Mouse (Mus musculus): ENCODE data around the gene Shbg. TPM values are rescaled to one million over a fixed set of nuclear protein-coding genes. Genes with fewer than 3 reads are reported as not detected.

Gene Shbg
- polyA plus RNA-seq, 1 experiment from 2014 or later: not detected

- peak overlapping the region; percentile 34; the same call in 1 of the 2 replicates for H3K27ac ChIP-seq (ENCODE audit: low read depth, low read length)
- H3K4me1 ChIP-seq (ENCODE audit: control insufficient read depth, insufficient read depth, low read length): peaks cover 10% of the 10 kb centered on the region; the same call in 1 of the 2 replicates
- H3K9me3 ChIP-seq (ENCODE audit: control insufficient read depth, low read length): no peaks in the 10 kb centered on the region
- H3K9ac ChIP-seq (replicated peaks; ENCODE audit: low read depth, low read length): peak overlapping the region; percentile 51
- no peaks in the 10 kb centered on the region for H3K27me3 ChIP-seq (ENCODE audit: control insufficient read depth, insufficient read depth, low read length)
- H3K4me3 ChIP-seq (ENCODE audit: low read depth, low read length): peak overlapping the region; percentile 45
- ATAC-seq (ENCODE audit: low read depth): no peak
- peak overlapping the region; percentile 56 for H3K4me2 ChIP-seq (ENCODE audit: low read depth, low read length)
- WGBS: 77% methylated on average over 3 of the region's 3 CpGs
- H3K36me3 ChIP-seq (ENCODE audit: control insufficient read depth, insufficient read depth, low read length): peaks cover 42% of the 10 kb centered on the region
Observed at GRCm38 (mm10) chr11:69661221-69661881, 43.6 kb upstream of the Shbg start.

GRCm38 (mm10) chr11:69657462-69657881, 39.8 kb upstream of the Shbg start:
- ATAC-seq (ENCODE audit: low read depth): no peak
- H3K27me3 ChIP-seq (ENCODE audit: control insufficient read depth, insufficient read depth, low read length): no peaks in the 10 kb centered on the region
- peaks cover 8% of the 10 kb centered on the region; the same call in 1 of the 2 replicates for H3K4me1 ChIP-seq (ENCODE audit: control insufficient read depth, insufficient read depth, low read length)
- no peak overlapping the region for H3K4me3 ChIP-seq (ENCODE audit: low read depth, low read length)
- H3K9ac ChIP-seq (replicated peaks; ENCODE audit: low read depth, low read length): no peak overlapping the region
- H3K4me2 ChIP-seq (ENCODE audit: low read depth, low read length): no peak overlapping the region
- 86% methylated on average over 15 of the region's 15 CpGs for WGBS
- H3K27ac ChIP-seq (ENCODE audit: low read depth, low read length): no peak overlapping the region
- H3K9me3 ChIP-seq (ENCODE audit: control insufficient read depth, low read length): no peaks in the 10 kb centered on the region
- peaks cover 24% of the 10 kb centered on the region for H3K36me3 ChIP-seq (ENCODE audit: control insufficient read depth, insufficient read depth, low read length)

GRCm38 (mm10) chr11:69656617-69657461, 39.1 kb upstream of the Shbg start:
- no peak overlapping the region for H3K4me3 ChIP-seq (ENCODE audit: low read depth, low read length)
- no peak overlapping the region for H3K9ac ChIP-seq (replicated peaks; ENCODE audit: low read depth, low read length)
- WGBS: 78% methylated on average over 10 of the region's 10 CpGs
- H3K36me3 ChIP-seq (ENCODE audit: control insufficient read depth, insufficient read depth, low read length): peaks cover 30% of the 10 kb centered on the region
- no peak; the same call in 1 of the 2 replicates for ATAC-seq (ENCODE audit: low read depth)
- H3K27me3 ChIP-seq (ENCODE audit: control insufficient read depth, insufficient read depth, low read length): no peaks in the 10 kb centered on the region
- no peak overlapping the region for H3K27ac ChIP-seq (ENCODE audit: low read depth, low read length)
- no peak overlapping the region for H3K4me2 ChIP-seq (ENCODE audit: low read depth, low read length)
- no peaks in the 10 kb centered on the region for H3K9me3 ChIP-seq (ENCODE audit: control insufficient read depth, low read length)
- peaks cover 8% of the 10 kb centered on the region; the same call in 1 of the 2 replicates for H3K4me1 ChIP-seq (ENCODE audit: control insufficient read depth, insufficient read depth, low read length)

GRCm38 (mm10) chr11:69656065-69656455, 38.4 kb upstream of the Shbg start:
- H3K9ac ChIP-seq (replicated peaks; ENCODE audit: low read depth, low read length): no peak overlapping the region
- no peak overlapping the region for H3K4me2 ChIP-seq (ENCODE audit: low read depth, low read length)
- WGBS: 79% methylated on average over 5 of the region's 5 CpGs
- no peak for ATAC-seq (ENCODE audit: low read depth)
- no peak overlapping the region for H3K4me3 ChIP-seq (ENCODE audit: low read depth, low read length)
- H3K27ac ChIP-seq (ENCODE audit: low read depth, low read length): no peak overlapping the region
- H3K27me3 ChIP-seq (ENCODE audit: control insufficient read depth, insufficient read depth, low read length): no peaks in the 10 kb centered on the region
- peaks cover 37% of the 10 kb centered on the region for H3K36me3 ChIP-seq (ENCODE audit: control insufficient read depth, insufficient read depth, low read length)
- 0 out of 2 replicates have a peak, but pooled peaks cover 2% of the 10 kb centered on the region for H3K4me1 ChIP-seq (ENCODE audit: control insufficient read depth, insufficient read depth, low read length)
- H3K9me3 ChIP-seq (ENCODE audit: control insufficient read depth, low read length): no peaks in the 10 kb centered on the region

- Histone ChIP-seq H3K9me3 (ENCODE audit: control insufficient read depth, low read length) (no peaks in the 10 kb centered on the region), H3K27ac (ENCODE audit: low read depth, low read length) (no peak within 1 kb of the TSS), H3K4me2 (ENCODE audit: low read depth, low read length) (no peak within 1 kb of the TSS), H3K27me3 (ENCODE audit: control insufficient read depth, insufficient read depth, low read length) (no peaks in the 10 kb centered on the region), H3K4me3 (ENCODE audit: low read depth, low read length) (no peak within 1 kb of the TSS), H3K4me1 (ENCODE audit: control insufficient read depth, insufficient read depth, low read length) (0 out of 2 replicates have a peak, but pooled peaks cover 2% of the 10 kb centered on the region), H3K36me3 (ENCODE audit: control insufficient read depth, insufficient read depth, low read length) (peaks cover 43% of the 10 kb centered on the region), H3K9ac (replicated peaks; ENCODE audit: low read depth, low read length) (no peak within 1 kb of the TSS)
- 23% methylated on average over 34 of the region's 34 CpGs for WGBS
- ATAC-seq (ENCODE audit: low read depth): peak; percentile 79
Observed at GRCm38 (mm10) chr11:69655264-69656064, 37.8 kb upstream of the Shbg start, which contains the start of gene Sox15. Gene Sox15 (plus strand): TSS chr11:69655314.

- H3K9ac ChIP-seq (replicated peaks; ENCODE audit: low read depth, low read length): no peak overlapping the region
- WGBS: 47% methylated on average over 9 of the region's 9 CpGs
- H3K27ac ChIP-seq (ENCODE audit: low read depth, low read length): no peak overlapping the region
- ATAC-seq (ENCODE audit: low read depth): no peak
- H3K27me3 ChIP-seq (ENCODE audit: control insufficient read depth, insufficient read depth, low read length): no peaks in the 10 kb centered on the region
- H3K9me3 ChIP-seq (ENCODE audit: control insufficient read depth, low read length): no peaks in the 10 kb centered on the region
- no peak overlapping the region for H3K4me2 ChIP-seq (ENCODE audit: low read depth, low read length)
- H3K4me1 ChIP-seq (ENCODE audit: control insufficient read depth, insufficient read depth, low read length): 0 out of 2 replicates have a peak, but pooled peaks cover 2% of the 10 kb centered on the region
- H3K4me3 ChIP-seq (ENCODE audit: low read depth, low read length): no peak overlapping the region
- peaks cover 50% of the 10 kb centered on the region for H3K36me3 ChIP-seq (ENCODE audit: control insufficient read depth, insufficient read depth, low read length)
Observed at GRCm38 (mm10) chr11:69654760-69655159, 37.1 kb upstream of the Shbg start.

- H3K9me3 ChIP-seq (ENCODE audit: control insufficient read depth, low read length): no peaks in the 10 kb centered on the region
- no peak overlapping the region for H3K9ac ChIP-seq (replicated peaks; ENCODE audit: low read depth, low read length)
- H3K4me2 ChIP-seq (ENCODE audit: low read depth, low read length): no peak overlapping the region
- no peak for ATAC-seq (ENCODE audit: low read depth)
- H3K4me1 ChIP-seq (ENCODE audit: control insufficient read depth, insufficient read depth, low read length): 0 out of 2 replicates have a peak, but pooled peaks cover 2% of the 10 kb centered on the region
- peaks cover 55% of the 10 kb centered on the region for H3K36me3 ChIP-seq (ENCODE audit: control insufficient read depth, insufficient read depth, low read length)
- 82% methylated on average over 5 of the region's 5 CpGs for WGBS
- H3K4me3 ChIP-seq (ENCODE audit: low read depth, low read length): no peak overlapping the region
- no peaks in the 10 kb centered on the region for H3K27me3 ChIP-seq (ENCODE audit: control insufficient read depth, insufficient read depth, low read length)
- no peak overlapping the region for H3K27ac ChIP-seq (ENCODE audit: low read depth, low read length)
Observed at GRCm38 (mm10) chr11:69653399-69653798, 35.7 kb upstream of the Shbg start.

GRCm38 (mm10) chr11:69645860-69646259, 28.2 kb upstream of the Shbg start:
- Histone ChIP-seq H3K36me3 (ENCODE audit: control insufficient read depth, insufficient read depth, low read length) (peaks cover 80% of the 10 kb centered on the region), H3K9ac (replicated peaks; ENCODE audit: low read depth, low read length) (no peak overlapping the region)
- 96% methylated on average over 5 of the region's 5 CpGs for WGBS

More at GRCm38 (mm10) chr11:69645860-69646259, 28.2 kb upstream of the Shbg start:
- no peaks in the 10 kb centered on the region for H3K4me1 ChIP-seq (ENCODE audit: control insufficient read depth, insufficient read depth, low read length)
- no peak overlapping the region for H3K4me3 ChIP-seq (ENCODE audit: low read depth, low read length)
- no peak for ATAC-seq (ENCODE audit: low read depth)
- H3K27me3 ChIP-seq (ENCODE audit: control insufficient read depth, insufficient read depth, low read length): no peaks in the 10 kb centered on the region
- H3K27ac ChIP-seq (ENCODE audit: low read depth, low read length): no peak overlapping the region
- no peak overlapping the region for H3K4me2 ChIP-seq (ENCODE audit: low read depth, low read length)
- no peaks in the 10 kb centered on the region for H3K9me3 ChIP-seq (ENCODE audit: control insufficient read depth, low read length)
